Mouse (Mus musculus): ENCODE data around the gene Lifr. TPM values are rescaled to one million over a fixed set of nuclear protein-coding genes. Genes with fewer than 3 reads are reported as not detected.

The Lifr gene
- polyA plus RNA-seq, 1 experiment from 2014 or later, result 9.4 TPM

DNA sequence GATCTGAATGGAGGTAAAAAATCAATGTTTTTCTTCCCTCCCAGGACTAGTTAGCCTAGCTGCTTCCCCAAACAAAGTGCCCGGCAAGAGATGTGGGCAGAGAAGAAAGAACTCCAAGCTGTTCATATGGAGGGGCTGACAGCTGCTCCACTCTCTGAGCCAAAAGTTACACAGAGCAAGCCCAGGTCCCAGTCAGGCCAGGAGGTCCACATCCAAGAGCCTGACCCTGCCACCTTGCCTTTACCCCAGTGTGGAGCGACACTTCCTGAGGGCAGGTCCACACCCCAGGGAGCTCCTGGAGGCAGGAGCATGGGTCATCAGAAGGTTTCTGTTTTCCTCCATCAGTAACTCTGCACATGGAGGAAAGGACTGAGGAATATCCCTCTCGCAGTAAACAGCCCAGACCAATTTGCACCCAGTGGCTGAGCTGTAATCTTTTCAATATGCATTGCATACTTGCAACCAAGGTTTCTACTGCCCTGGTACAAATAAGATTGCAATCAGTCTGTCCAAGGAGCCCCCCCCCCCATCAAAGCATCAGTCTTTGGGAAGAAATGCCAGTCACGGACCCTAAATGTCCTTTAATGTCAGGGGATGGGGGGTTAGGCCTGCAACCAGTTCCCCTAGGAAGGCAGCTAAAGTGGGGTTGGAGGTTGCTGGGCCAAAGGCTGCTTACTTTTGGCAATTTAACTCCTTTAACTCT lies 28.3 kb upstream of the Lifr start:
- 0 out of 2 replicates have a peak overlapping the region, but pooled peaks have one; percentile 38 for H3K27ac ChIP-seq (ENCODE audit: low read depth, low read length)

DNA sequence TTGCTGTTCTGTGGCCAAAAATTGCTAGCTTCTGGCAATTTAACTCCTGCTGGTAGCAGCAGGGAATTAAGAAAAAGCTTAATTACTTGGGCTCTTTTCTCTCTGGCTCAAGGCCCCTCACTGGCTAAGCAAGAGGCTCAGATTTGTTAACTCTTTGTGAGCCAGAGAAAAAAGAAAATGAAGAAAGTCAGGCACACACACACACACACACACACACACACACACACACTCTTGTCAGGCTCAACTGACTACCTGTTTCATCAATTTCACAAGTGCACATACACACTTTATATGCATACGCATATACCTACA lies 27.8 kb upstream of the Lifr start:
- Histone ChIP-seq H3K27ac (ENCODE audit: low read depth, low read length) (no peak overlapping the region), H3K36me3 (ENCODE audit: control insufficient read depth, insufficient read depth, low read length) (no peaks in the 10 kb centered on the region), H3K4me3 (ENCODE audit: low read depth, low read length) (no peak overlapping the region), H3K27me3 (ENCODE audit: control insufficient read depth, insufficient read depth, low read length) (no peaks in the 10 kb centered on the region), H3K4me1 (replicated peaks; ENCODE audit: control insufficient read depth, insufficient read depth, low read length) (peaks cover 3% of the 10 kb centered on the region; the same call in 1 of the 2 replicates), H3K4me2 (ENCODE audit: low read depth, low read length, severe bottlenecking) (no peak overlapping the region), H3K9ac (ENCODE audit: low read length) (no peak overlapping the region), H3K9me3 (ENCODE audit: control insufficient read depth, low read length) (no peaks in the 10 kb centered on the region)
- WGBS, result 79% methylated on average over 1 of the region's 1 CpGs
- peak; percentile 53; the same call in 1 of the 2 replicates for ATAC-seq (replicated peaks; ENCODE audit: low FRiP score)
- no peak for DNase-seq (ENCODE audit: low spot score)

More for the DNA sequence above, 28.3 kb upstream of the Lifr start:
- no peak overlapping the region for H3K4me3 ChIP-seq (ENCODE audit: low read depth, low read length)
- peak; percentile 46; the same call in 1 of the 2 replicates for ATAC-seq (replicated peaks; ENCODE audit: low FRiP score)
- H3K9me3 ChIP-seq (ENCODE audit: control insufficient read depth, low read length), result no peaks in the 10 kb centered on the region
- no peaks in the 10 kb centered on the region for H3K27me3 ChIP-seq (ENCODE audit: control insufficient read depth, insufficient read depth, low read length)
- H3K4me2 ChIP-seq (ENCODE audit: low read depth, low read length, severe bottlenecking), result no peak overlapping the region
- peak; percentile 63 for DNase-seq (ENCODE audit: low spot score)
- H3K4me1 ChIP-seq (replicated peaks; ENCODE audit: control insufficient read depth, insufficient read depth, low read length), result peaks cover 3% of the 10 kb centered on the region; the same call in 1 of the 2 replicates
- 0 out of 2 replicates have a peak overlapping the region, but pooled peaks have one; percentile 0 for H3K9ac ChIP-seq (ENCODE audit: low read length)
- no peaks in the 10 kb centered on the region for H3K36me3 ChIP-seq (ENCODE audit: control insufficient read depth, insufficient read depth, low read length)
- 9% methylated on average over 4 of the region's 4 CpGs for WGBS

GRCm38 (mm10) chr15:7063521-7064240 lies 26.7 kb upstream of the Lifr start:
- Histone ChIP-seq H3K9me3 (ENCODE audit: control insufficient read depth, low read length) (no peaks in the 10 kb centered on the region), H3K4me3 (ENCODE audit: low read depth, low read length) (no peak overlapping the region), H3K36me3 (ENCODE audit: control insufficient read depth, insufficient read depth, low read length) (no peaks in the 10 kb centered on the region), H3K27ac (ENCODE audit: low read depth, low read length) (no peak overlapping the region), H3K9ac (ENCODE audit: low read length) (no peak overlapping the region), H3K4me2 (ENCODE audit: low read depth, low read length, severe bottlenecking) (no peak overlapping the region), H3K4me1 (replicated peaks; ENCODE audit: control insufficient read depth, insufficient read depth, low read length) (peaks cover 3% of the 10 kb centered on the region; the same call in 1 of the 2 replicates), H3K27me3 (ENCODE audit: control insufficient read depth, insufficient read depth, low read length) (no peaks in the 10 kb centered on the region)
- ATAC-seq (replicated peaks; ENCODE audit: low FRiP score) (no peak), DNase-seq (ENCODE audit: low spot score) (no peak)
- WGBS, result 75% methylated on average over 9 of the region's 9 CpGs

- H3K9ac ChIP-seq (ENCODE audit: low read length), result no peak overlapping the region
- ATAC-seq (replicated peaks; ENCODE audit: low FRiP score) (no peak), DNase-seq (ENCODE audit: low spot score) (no peak)
- WGBS, result 84% methylated on average over 14 of the region's 14 CpGs
- no peak overlapping the region for H3K27ac ChIP-seq (ENCODE audit: low read depth, low read length)
- H3K27me3 ChIP-seq (ENCODE audit: control insufficient read depth, insufficient read depth, low read length), result no peaks in the 10 kb centered on the region
- H3K9me3 ChIP-seq (ENCODE audit: control insufficient read depth, low read length), result no peaks in the 10 kb centered on the region
- H3K36me3 ChIP-seq (ENCODE audit: control insufficient read depth, insufficient read depth, low read length), result no peaks in the 10 kb centered on the region
- peaks cover 3% of the 10 kb centered on the region; the same call in 1 of the 2 replicates for H3K4me1 ChIP-seq (replicated peaks; ENCODE audit: control insufficient read depth, insufficient read depth, low read length)
- no peak overlapping the region for H3K4me2 ChIP-seq (ENCODE audit: low read depth, low read length, severe bottlenecking)
- H3K4me3 ChIP-seq (ENCODE audit: low read depth, low read length), result no peak overlapping the region
Observed at GRCm38 (mm10) chr15:7064992-7065523, 25.4 kb upstream of the Lifr start.

DNA sequence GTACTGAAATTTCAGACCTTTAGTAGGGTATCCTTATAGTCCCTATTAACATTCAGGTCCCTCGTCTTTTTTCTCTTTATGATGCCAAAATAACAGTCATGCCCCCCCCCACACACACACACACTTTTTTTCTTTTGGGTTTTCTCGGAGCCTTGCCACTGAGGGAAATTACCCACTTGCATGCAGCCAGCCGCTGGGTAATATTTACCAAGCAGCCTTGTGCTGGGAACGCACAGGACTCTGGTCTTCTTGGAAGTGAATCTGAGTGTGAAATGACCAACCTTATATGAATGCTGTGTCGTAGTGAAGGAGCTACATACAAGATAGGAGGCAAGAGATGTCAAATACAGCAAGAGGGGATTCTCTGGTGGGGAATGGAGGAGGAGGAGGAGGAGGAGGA lies 24.8 kb upstream of the Lifr start:
- H3K4me1 ChIP-seq (replicated peaks; ENCODE audit: control insufficient read depth, insufficient read depth, low read length), result peaks cover 3% of the 10 kb centered on the region; the same call in 1 of the 2 replicates
- WGBS, result 82% methylated on average over 5 of the region's 5 CpGs
- no peak overlapping the region for H3K4me2 ChIP-seq (ENCODE audit: low read depth, low read length, severe bottlenecking)
- no peak for ATAC-seq (replicated peaks; ENCODE audit: low FRiP score)
- no peak overlapping the region for H3K27ac ChIP-seq (ENCODE audit: low read depth, low read length)
- no peaks in the 10 kb centered on the region for H3K27me3 ChIP-seq (ENCODE audit: control insufficient read depth, insufficient read depth, low read length)
- H3K9me3 ChIP-seq (ENCODE audit: control insufficient read depth, low read length), result no peaks in the 10 kb centered on the region
- no peak overlapping the region for H3K9ac ChIP-seq (ENCODE audit: low read length)
- no peak overlapping the region for H3K4me3 ChIP-seq (ENCODE audit: low read depth, low read length)
- DNase-seq (ENCODE audit: low spot score), result no peak
- no peaks in the 10 kb centered on the region for H3K36me3 ChIP-seq (ENCODE audit: control insufficient read depth, insufficient read depth, low read length)

DNA sequence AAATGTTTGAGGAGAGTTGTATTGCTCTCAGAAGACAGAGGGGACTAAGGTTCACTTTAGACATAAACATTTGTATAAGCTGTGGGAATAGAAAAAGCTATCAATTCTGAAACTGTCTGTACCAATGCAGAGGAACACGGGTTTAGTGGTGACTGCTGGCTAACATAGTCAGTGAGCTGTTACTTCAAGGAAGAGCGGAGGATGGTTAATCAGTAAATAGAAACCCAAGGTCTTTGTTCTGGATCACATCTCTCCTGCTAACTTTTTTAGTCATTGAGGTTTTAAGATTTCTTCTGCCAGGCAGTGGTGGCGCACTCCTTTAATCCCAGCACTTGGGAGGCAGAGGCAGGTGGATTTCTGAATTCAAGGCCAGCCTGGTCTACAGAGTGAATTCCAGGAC lies 23.7 kb upstream of the Lifr start:
- DNase-seq (ENCODE audit: low spot score), result no peak
- H3K27ac ChIP-seq (ENCODE audit: low read depth, low read length), result no peak overlapping the region
- 89% methylated on average over 3 of the region's 3 CpGs for WGBS

GRCm38 (mm10) chr15:7069374-7069773 lies 21.0 kb upstream of the Lifr start:
- Histone ChIP-seq H3K27me3 (ENCODE audit: control insufficient read depth, insufficient read depth, low read length) (no peaks in the 10 kb centered on the region), H3K4me2 (ENCODE audit: low read depth, low read length, severe bottlenecking) (no peak overlapping the region), H3K9me3 (ENCODE audit: control insufficient read depth, low read length) (no peaks in the 10 kb centered on the region), H3K27ac (ENCODE audit: low read depth, low read length) (no peak overlapping the region), H3K9ac (ENCODE audit: low read length) (no peak overlapping the region), H3K4me3 (ENCODE audit: low read depth, low read length) (no peak overlapping the region), H3K36me3 (ENCODE audit: control insufficient read depth, insufficient read depth, low read length) (no peaks in the 10 kb centered on the region), H3K4me1 (replicated peaks; ENCODE audit: control insufficient read depth, insufficient read depth, low read length) (no peaks in the 10 kb centered on the region)
- DNase-seq (ENCODE audit: low spot score), result no peak
- WGBS, result 59% methylated on average over 7 of the region's 7 CpGs
- no peak for ATAC-seq (replicated peaks; ENCODE audit: low FRiP score)

More for the DNA sequence above, 23.7 kb upstream of the Lifr start:
- no peak overlapping the region for H3K4me2 ChIP-seq (ENCODE audit: low read depth, low read length, severe bottlenecking)
- no peaks in the 10 kb centered on the region for H3K27me3 ChIP-seq (ENCODE audit: control insufficient read depth, insufficient read depth, low read length)
- H3K4me3 ChIP-seq (ENCODE audit: low read depth, low read length), result no peak overlapping the region
- no peak overlapping the region for H3K9ac ChIP-seq (ENCODE audit: low read length)
- ATAC-seq (replicated peaks; ENCODE audit: low FRiP score), result no peak
- H3K4me1 ChIP-seq (replicated peaks; ENCODE audit: control insufficient read depth, insufficient read depth, low read length), result peaks cover 3% of the 10 kb centered on the region; the same call in 1 of the 2 replicates
- H3K36me3 ChIP-seq (ENCODE audit: control insufficient read depth, insufficient read depth, low read length), result no peaks in the 10 kb centered on the region
- H3K9me3 ChIP-seq (ENCODE audit: control insufficient read depth, low read length), result no peaks in the 10 kb centered on the region

DNA sequence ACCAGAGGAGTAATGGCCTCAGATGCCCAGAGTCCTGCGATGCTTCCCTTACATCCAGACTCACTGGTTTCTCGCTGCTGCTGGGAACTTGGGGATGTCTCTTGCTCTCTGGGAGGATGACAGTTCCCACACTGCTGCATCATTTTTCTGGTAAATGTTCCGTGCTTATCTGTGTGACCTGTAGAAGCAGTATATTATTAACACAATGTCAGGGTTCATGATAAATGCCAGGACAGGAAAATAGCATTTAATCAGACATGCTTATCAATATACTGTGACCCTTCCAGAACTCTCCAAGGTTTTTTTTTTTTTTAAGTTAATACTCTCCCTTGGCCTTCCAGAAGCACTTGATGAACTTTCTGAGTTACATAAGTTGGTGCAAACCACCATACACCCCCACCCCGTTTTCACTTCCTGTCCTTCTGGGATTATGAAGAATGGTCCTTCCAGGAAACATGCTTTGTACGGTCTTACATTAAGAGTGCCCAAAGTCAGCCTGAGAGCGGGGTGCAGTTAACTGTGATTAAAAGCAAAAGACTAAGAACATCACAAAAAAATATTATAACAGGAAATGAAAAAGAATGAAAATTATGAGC lies 20.1 kb upstream of the Lifr start:
- no peak for DNase-seq (ENCODE audit: low spot score)
- H3K27ac ChIP-seq (ENCODE audit: low read depth, low read length), result no peak overlapping the region
- H3K36me3 ChIP-seq (ENCODE audit: control insufficient read depth, insufficient read depth, low read length), result no peaks in the 10 kb centered on the region
- no peak overlapping the region for H3K4me2 ChIP-seq (ENCODE audit: low read depth, low read length, severe bottlenecking)
- no peak overlapping the region for H3K4me3 ChIP-seq (ENCODE audit: low read depth, low read length)
- H3K4me1 ChIP-seq (replicated peaks; ENCODE audit: control insufficient read depth, insufficient read depth, low read length), result no peaks in the 10 kb centered on the region
- no peak overlapping the region for H3K9ac ChIP-seq (ENCODE audit: low read length)
- no peaks in the 10 kb centered on the region for H3K27me3 ChIP-seq (ENCODE audit: control insufficient read depth, insufficient read depth, low read length)
- ATAC-seq (replicated peaks; ENCODE audit: low FRiP score), result no peak
- 84% methylated on average over 6 of the region's 6 CpGs for WGBS
- no peaks in the 10 kb centered on the region for H3K9me3 ChIP-seq (ENCODE audit: control insufficient read depth, low read length)
